Mouse (Mus musculus): ENCODE measurements at regions not wholly inside any gene's neighbourhood (a gene's known extent, or its start where the extent isn't known, plus 50 kb on each side); places are given as distances from the start of the nearest gene placed in this dataset.

DNA sequence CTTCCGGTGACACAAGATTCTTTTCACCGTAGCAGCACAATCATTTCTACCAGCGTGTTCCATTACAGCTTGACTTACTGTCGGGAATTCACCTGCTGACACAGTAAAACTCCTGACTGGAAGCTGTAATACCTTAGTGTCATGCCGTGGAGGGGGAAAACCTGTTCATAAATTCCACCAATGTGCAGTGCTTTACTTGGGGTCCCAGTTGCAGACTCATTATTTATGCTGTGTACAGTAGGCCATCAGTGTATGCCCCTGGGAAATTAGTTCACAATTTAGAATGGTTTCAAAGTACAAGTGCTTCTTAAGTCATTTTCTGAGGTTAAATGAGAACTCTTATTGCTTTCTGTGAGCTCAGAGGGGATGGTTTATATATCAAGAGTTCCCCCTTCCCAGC is 451.4 kb downstream of the Hdgfl1 start:
- no peak overlapping the region for H3K9ac ChIP-seq
- H3K27ac ChIP-seq: no peak overlapping the region
- no peak for ATAC-seq (ENCODE audit: low FRiP score)
- 89% methylated on average over 5 of the region's 5 CpGs for WGBS
- H3K4me3 ChIP-seq (replicated peaks): no peak overlapping the region
- no peak overlapping the region for H3K4me2 ChIP-seq
- no peaks in the 10 kb centered on the region for H3K9me3 ChIP-seq
- no peaks in the 10 kb centered on the region for H3K36me3 ChIP-seq (replicated peaks)
- H3K4me1 ChIP-seq: no peaks in the 10 kb centered on the region
- H3K27me3 ChIP-seq: no peaks in the 10 kb centered on the region

DNA sequence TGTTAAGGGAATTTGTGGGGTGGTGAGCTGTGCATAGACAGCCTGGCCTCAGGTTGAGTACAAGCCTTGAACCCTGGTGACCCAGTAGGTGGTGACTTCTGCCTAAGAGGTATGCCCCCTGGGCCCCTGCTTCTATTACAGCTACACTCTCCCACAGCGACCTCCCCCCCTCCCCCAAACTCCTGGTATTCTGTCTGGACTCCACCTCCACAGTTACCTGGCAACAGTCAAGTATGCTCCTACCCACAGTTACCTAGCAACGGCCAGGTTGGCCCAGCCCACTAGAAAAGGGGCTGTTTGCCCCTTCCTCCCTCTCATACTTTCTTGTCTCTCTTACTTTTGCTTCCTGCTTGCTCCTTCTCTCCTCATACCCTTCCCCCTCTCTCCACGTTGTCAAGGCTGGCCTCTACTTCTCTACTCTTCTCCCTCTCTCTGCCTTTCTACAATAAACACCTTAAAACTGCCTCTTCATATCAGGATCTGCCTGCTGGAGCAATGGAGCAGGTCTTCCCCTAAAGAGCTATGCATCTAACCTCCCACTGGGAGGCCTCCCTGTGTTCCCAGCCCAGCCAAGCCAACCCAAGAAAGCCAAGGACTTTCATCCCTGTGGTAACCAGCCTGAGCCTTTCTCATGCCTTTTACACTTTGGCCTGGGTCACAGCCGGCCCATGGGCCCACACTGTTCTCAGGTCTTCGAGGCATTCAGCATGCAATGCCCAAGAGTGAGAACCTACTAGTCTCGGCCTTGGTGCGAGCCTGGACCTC is 457.5 kb downstream of the Hdgfl1 start:
- no peak overlapping the region for H3K4me2 ChIP-seq
- no peaks in the 10 kb centered on the region for H3K36me3 ChIP-seq (replicated peaks)
- no peak for ATAC-seq (ENCODE audit: low FRiP score)
- no peaks in the 10 kb centered on the region for H3K9me3 ChIP-seq
- H3K4me1 ChIP-seq: no peaks in the 10 kb centered on the region
- no peak overlapping the region for H3K27ac ChIP-seq
- no peaks in the 10 kb centered on the region for H3K27me3 ChIP-seq
- H3K9ac ChIP-seq: no peak overlapping the region
- WGBS: 61% methylated on average over 7 of the region's 7 CpGs
- H3K4me3 ChIP-seq (replicated peaks): no peak overlapping the region

DNA sequence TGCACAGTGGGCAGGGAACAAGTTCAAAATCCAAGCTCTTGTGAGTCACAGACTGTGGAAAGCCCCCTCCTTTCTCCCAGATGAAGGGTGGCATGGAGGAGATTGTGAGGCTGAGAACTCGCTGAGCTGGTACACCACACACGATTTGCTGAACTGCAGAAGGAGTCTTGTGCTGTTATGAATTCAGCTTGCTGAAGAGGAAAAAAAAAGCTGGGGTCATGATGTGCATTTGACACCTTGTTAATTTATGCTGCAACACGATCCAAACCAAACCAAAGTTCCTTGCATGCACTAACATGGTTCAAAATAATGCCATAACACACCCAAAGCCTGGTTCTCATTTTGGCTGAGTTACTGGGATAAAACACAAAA is 485.9 kb downstream of the Hdgfl1 start:
- Histone ChIP-seq H3K4me2 (no peak overlapping the region), H3K9me3 (no peaks in the 10 kb centered on the region), H3K36me3 (replicated peaks) (no peaks in the 10 kb centered on the region), H3K27me3 (no peaks in the 10 kb centered on the region), H3K27ac (no peak overlapping the region), H3K4me3 (replicated peaks) (no peak overlapping the region), H3K4me1 (no peaks in the 10 kb centered on the region), H3K9ac (no peak overlapping the region)
- WGBS: 71% methylated on average over 3 of the region's 3 CpGs
- no peak for ATAC-seq (ENCODE audit: low FRiP score)

DNA sequence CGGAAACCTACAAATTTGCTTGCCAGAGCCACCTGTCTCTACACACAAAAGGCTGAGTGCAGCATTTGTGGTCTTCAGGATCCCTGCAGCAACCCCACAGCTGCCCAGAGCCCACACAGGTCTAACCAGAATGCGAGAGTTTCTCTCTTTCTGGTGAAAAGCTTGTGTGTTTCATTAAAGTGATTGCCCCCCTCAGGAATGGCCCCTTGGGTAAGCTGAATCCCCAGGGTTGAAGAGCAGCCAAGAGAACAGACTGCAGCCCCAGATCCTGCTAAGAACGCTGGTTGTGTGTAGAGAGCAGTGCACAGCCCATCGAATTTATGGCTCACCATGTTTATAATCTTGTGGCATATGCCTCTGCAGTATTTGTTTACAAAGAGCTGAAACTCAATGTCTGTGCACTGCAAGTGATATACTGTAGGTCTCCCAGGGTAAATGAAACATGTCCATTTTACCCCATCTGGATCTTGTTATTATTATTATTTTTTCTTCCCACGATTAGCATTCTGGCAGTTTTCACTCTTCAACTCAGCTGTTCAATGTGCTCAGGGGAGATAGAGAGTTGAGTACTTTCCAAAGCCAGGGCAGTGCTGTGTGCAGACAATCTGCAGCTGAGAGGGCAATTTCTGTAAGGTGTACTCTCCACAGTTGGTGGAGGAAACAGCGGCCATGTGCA is 486.4 kb downstream of the Hdgfl1 start:
- no peak overlapping the region for H3K4me3 ChIP-seq (replicated peaks)
- H3K4me2 ChIP-seq: no peak overlapping the region
- WGBS: 79% methylated on average over 6 of the region's 6 CpGs
- H3K9me3 ChIP-seq: no peaks in the 10 kb centered on the region
- no peaks in the 10 kb centered on the region for H3K27me3 ChIP-seq
- H3K36me3 ChIP-seq (replicated peaks): no peaks in the 10 kb centered on the region
- H3K4me1 ChIP-seq: no peaks in the 10 kb centered on the region
- ATAC-seq (ENCODE audit: low FRiP score): no peak
- H3K27ac ChIP-seq: no peak overlapping the region
- H3K9ac ChIP-seq: no peak overlapping the region

DNA sequence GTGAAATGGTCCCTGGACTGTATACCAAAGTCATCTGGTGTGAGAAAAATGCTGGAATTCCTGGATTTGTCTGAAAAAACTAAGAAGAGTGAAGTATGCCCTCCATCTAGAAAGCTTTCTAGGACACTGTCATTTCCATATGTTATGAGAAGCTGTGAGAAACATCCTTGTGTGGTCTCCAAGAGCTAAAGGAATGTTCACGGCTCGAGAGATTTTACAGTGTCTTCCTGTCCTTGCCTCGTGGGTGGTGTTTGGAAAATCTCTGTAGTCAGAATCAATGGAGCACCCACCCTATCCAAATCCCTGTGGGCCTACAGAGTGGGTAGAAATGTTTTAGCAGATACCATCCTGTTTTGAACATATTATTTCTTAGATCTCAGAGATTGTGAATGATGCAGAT is 487.7 kb downstream of the Hdgfl1 start:
- Histone ChIP-seq H3K4me3 (replicated peaks) (no peak overlapping the region), H3K4me2 (no peak overlapping the region), H3K4me1 (no peaks in the 10 kb centered on the region), H3K36me3 (replicated peaks) (no peaks in the 10 kb centered on the region), H3K9ac (no peak overlapping the region), H3K27me3 (no peaks in the 10 kb centered on the region), H3K27ac (no peak overlapping the region), H3K9me3 (no peaks in the 10 kb centered on the region)
- WGBS: 86% methylated on average over 3 of the region's 3 CpGs
- no peak for ATAC-seq (ENCODE audit: low FRiP score)

DNA sequence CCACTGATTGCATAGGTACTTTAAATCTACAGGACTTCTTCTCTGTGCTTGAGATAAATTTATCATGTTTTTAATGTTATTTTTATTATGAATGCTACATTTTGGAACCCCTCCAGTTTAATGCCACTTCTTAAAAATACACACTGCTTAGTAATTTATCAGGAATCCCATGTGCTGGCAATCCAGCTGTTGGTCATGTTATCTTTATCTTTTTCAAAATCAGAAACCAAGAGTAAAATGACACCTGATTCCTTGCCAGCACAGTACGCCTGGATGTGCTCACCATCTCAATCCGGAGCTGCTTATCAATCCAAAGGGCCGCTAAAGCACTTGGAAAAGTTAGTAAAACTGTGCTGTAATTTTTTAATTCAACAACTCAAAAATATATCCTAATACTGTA is 497.1 kb downstream of the Hdgfl1 start:
- Histone ChIP-seq H3K9me3 (no peaks in the 10 kb centered on the region), H3K36me3 (replicated peaks) (no peaks in the 10 kb centered on the region), H3K27me3 (no peaks in the 10 kb centered on the region), H3K4me1 (no peaks in the 10 kb centered on the region), H3K4me2 (no peak overlapping the region), H3K9ac (no peak overlapping the region), H3K27ac (no peak overlapping the region), H3K4me3 (replicated peaks) (no peak overlapping the region)
- ATAC-seq (ENCODE audit: low FRiP score): no peak
- 86% methylated on average over 3 of the region's 3 CpGs for whole genome bisulfite sequencing

DNA sequence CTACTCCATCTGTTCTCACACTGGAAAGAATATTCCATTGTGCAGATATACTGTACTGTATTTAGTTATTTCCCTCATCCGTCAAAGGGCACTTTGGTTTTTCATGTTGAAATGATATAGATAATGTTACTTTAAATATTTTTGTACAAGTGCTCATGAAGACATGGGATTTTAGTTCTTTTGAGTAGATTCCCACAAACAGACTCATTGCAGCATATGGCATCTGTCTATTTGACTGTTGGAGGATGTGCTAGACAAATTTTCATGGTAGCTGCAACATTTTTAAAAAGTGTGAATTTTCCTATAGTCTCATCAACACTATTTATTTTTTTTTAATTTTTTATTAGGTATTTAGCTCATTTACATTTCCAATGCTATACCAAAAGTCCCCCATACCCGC is 502.5 kb downstream of the Hdgfl1 start:
- Histone ChIP-seq H3K9ac (no peak overlapping the region), H3K27ac (no peak overlapping the region), H3K9me3 (no peaks in the 10 kb centered on the region), H3K4me2 (no peak overlapping the region), H3K4me3 (replicated peaks) (no peak overlapping the region), H3K27me3 (no peaks in the 10 kb centered on the region), H3K4me1 (no peaks in the 10 kb centered on the region), H3K36me3 (replicated peaks) (no peaks in the 10 kb centered on the region)
- 88% methylated on average over 2 of the region's 2 CpGs for WGBS
- ATAC-seq (ENCODE audit: low FRiP score): no peak

DNA sequence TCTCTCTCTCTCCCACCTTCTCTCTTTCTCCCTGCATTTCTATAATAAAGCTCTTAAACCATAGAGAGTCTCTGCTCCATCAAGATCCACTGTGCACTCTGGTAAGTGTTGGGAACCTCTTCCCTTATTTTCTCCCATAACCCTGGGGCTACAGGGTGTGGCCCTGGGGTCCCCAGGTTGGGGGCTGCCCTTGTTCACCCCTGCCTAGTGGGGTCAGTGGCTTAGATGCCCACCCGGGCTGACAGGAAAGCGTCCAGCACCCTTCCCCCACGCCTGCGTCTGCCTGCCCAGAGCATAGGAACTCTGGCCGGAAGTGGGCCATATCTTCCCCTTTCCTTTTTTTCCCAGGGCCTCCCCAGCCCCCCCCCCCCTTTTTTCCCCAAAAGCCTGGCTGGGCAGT is 534.0 kb downstream of the Hdgfl1 start:
- Histone ChIP-seq H3K4me1 (0 out of 2 replicates have a peak, but pooled peaks cover 3% of the 10 kb centered on the region), H3K4me3 (replicated peaks) (no peak overlapping the region), H3K9ac (no peak overlapping the region), H3K27ac (no peak overlapping the region), H3K9me3 (no peaks in the 10 kb centered on the region), H3K36me3 (replicated peaks) (no peaks in the 10 kb centered on the region), H3K27me3 (no peaks in the 10 kb centered on the region), H3K4me2 (no peak overlapping the region)
- no peak for ATAC-seq (ENCODE audit: low FRiP score)
- 79% methylated on average over 5 of the region's 5 CpGs for WGBS

DNA sequence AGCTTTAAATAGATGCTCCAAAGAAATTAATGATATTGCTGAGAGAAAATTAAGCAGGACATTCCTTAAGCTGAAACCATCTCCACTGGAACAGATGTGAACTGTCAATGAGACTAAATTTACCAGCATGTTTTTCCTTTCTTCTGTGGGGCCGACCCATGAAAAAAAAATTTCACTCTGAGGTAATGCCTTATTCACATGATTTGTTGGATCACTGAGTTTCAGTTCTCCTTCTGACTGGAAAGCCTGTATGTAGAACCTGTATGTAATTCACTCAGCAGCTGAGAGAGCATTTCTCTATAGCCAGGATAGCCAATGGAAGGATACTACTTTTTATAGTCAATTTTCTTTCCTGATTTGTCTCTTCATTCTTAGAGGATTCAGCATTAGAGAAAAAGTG is 535.3 kb downstream of the Hdgfl1 start:
- 79% methylated on average over 1 of the region's 1 CpGs for WGBS
- Histone ChIP-seq H3K4me2 (no peak overlapping the region), H3K4me3 (replicated peaks) (no peak overlapping the region), H3K27ac (no peak overlapping the region), H3K4me1 (0 out of 2 replicates have a peak, but pooled peaks cover 3% of the 10 kb centered on the region), H3K9ac (no peak overlapping the region), H3K36me3 (replicated peaks) (no peaks in the 10 kb centered on the region), H3K9me3 (no peaks in the 10 kb centered on the region), H3K27me3 (no peaks in the 10 kb centered on the region)
- ATAC-seq (ENCODE audit: low FRiP score): no peak

DNA sequence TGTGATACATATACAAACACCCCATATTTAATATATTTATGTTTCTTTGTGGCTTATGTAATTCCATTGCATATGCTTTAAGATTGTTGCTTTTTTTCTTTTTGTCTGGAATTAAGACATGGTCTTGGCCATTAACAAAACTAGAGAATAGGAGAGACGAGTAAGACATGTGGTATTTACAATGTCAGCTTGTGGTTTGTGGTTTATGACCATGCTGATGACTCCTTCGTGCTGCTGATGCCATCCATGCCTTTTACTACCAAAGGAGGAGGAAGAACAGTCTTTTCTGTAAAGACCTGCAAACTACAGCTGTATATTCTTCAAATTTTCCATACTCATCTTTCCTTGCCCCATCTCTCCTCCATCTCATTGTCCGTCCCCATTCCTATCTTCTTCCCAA is 552.7 kb downstream of the Hdgfl1 start:
- no peaks in the 10 kb centered on the region for H3K27me3 ChIP-seq
- no peaks in the 10 kb centered on the region for H3K4me1 ChIP-seq
- no peak overlapping the region for H3K27ac ChIP-seq
- WGBS: 78% methylated on average over 3 of the region's 3 CpGs
- no peak overlapping the region for H3K4me2 ChIP-seq
- H3K9me3 ChIP-seq: no peaks in the 10 kb centered on the region
- no peaks in the 10 kb centered on the region for H3K36me3 ChIP-seq (replicated peaks)
- ATAC-seq (ENCODE audit: low FRiP score): no peak
- H3K9ac ChIP-seq: no peak overlapping the region
- no peak overlapping the region for H3K4me3 ChIP-seq (replicated peaks)

DNA sequence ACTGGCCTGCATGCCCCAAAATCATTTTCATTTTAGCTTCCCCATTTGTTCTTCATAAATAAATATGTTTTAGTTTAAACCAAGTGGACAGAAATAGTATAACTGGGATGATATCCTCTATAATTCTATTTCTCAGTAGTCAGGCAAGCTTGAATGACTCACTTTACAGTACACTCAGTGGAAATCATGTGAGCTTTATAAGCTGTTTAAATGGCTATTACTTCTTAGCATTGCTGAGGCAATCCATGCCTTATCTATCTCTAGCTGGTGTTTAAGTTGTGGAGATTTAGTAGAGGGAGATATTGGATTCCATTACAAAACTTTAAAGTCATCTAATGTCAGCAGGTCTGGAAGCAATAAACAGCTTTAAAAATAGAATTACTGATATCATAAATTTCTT is 553.4 kb downstream of the Hdgfl1 start:
- Histone ChIP-seq H3K27me3 (no peaks in the 10 kb centered on the region), H3K9me3 (no peaks in the 10 kb centered on the region), H3K36me3 (replicated peaks) (no peaks in the 10 kb centered on the region), H3K9ac (no peak overlapping the region), H3K27ac (no peak overlapping the region), H3K4me1 (no peaks in the 10 kb centered on the region), H3K4me2 (no peak overlapping the region), H3K4me3 (replicated peaks) (no peak overlapping the region)
- no peak for ATAC-seq (ENCODE audit: low FRiP score)

DNA sequence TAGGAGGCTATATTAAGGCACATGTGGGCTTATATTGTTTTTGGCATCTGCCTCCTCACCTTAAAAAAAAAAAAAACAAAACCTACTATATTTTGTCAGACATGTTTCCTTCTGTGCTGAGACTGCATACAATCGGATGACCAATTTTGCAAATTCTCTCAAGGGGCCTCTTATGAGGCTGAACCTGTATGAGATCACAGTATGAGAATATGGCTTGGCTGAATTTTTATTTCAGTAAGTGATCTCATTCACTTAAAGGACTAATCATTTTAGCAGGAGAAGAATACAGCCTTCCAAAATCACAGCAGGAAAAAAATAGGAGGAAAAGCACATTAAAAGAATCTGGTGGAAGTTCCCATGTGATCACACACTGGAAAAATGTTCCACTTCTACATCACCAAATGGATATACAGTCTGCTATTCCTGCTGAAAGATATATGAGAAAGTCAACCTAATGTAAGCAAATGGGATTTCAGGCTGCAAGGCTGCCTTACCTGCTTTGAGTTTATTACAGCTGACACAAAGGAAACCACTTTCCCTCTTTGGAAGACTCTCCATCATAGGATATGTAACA is 564.3 kb downstream of the Hdgfl1 start:
- H3K4me1 ChIP-seq: no peaks in the 10 kb centered on the region
- ATAC-seq (ENCODE audit: low FRiP score): no peak

DNA sequence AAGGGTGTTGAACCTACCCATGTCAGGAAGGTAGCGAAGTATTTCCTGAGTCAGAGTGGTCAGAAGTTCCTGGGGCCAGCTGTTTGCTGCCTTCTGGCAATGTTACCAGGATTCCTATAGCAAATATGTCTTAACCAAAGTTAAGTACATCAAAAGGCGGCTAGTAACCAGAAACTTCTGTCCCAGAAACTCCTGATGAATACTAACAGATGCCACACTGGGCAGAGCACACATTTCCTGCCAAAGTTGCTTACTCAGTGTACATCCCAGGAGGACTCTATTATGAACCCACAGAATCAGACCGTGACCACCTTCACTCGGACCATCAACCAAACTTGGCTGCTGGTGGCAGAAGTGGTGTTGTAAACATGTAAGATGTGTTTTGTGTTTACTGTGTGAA is 575.3 kb downstream of the Hdgfl1 start:
- no peak overlapping the region for H3K4me2 ChIP-seq
- no peak for ATAC-seq (ENCODE audit: low FRiP score)
- no peak overlapping the region for H3K27ac ChIP-seq
- H3K9me3 ChIP-seq: no peaks in the 10 kb centered on the region
- no peak overlapping the region for H3K9ac ChIP-seq
- 90% methylated on average over 4 of the region's 4 CpGs for WGBS
- H3K27me3 ChIP-seq: no peaks in the 10 kb centered on the region
- H3K4me3 ChIP-seq (replicated peaks): no peak overlapping the region
- H3K36me3 ChIP-seq (replicated peaks): no peaks in the 10 kb centered on the region
- peaks cover 5% of the 10 kb centered on the region; the same call in 1 of the 2 replicates for H3K4me1 ChIP-seq

More for the DNA sequence above, 564.3 kb downstream of the Hdgfl1 start:
- Histone ChIP-seq H3K36me3 (replicated peaks) (no peaks in the 10 kb centered on the region), H3K27ac (no peak overlapping the region), H3K9me3 (no peaks in the 10 kb centered on the region), H3K9ac (no peak overlapping the region), H3K4me3 (replicated peaks) (no peak overlapping the region), H3K27me3 (no peaks in the 10 kb centered on the region), H3K4me2 (no peak overlapping the region)
- WGBS: 87% methylated on average over 1 of the region's 1 CpGs

All from forebrain, embryonic 12.5 days (tissue).